Mouse (Mus musculus) urinary bladder, postnatal 36 days (tissue): ENCODE data around the gene Colgalt2.
A peak's percentile ranks its signal among the peaks of the same experiment; 100 is the strongest.
"Not testable (repeated sequence)": the region's sequence is repeated elsewhere in the genome, so short reads cannot be mapped to it uniquely, and the experiment has no call there.

Experiments
- DNase-seq, 2 experiments: peaks; one replicate each; pipeline ENCODE4 v3.0.0; 2022; ENCODE audit warnings: low spot score in 2 of 2, mixed read lengths in 1 of 2

Colgalt2 gene

GRCm38 (mm10) chr1:152399790-152400555 is at the start of gene Colgalt2:
Gene Colgalt2, plus strand, starts transcription at chr1:152399830.
- peak; percentile 12 to 20 for DNase-seq

GRCm38 (mm10) chr1:152356721-152357120 is 42.9 kb upstream of the Colgalt2 start:
- DNase-seq, result no peak

- DNase-seq, result no peak
Observed at GRCm38 (mm10) chr1:152368311-152369088, 31.1 kb upstream of the Colgalt2 start.

- peak; percentile 33 to 41 for DNase-seq
Observed at GRCm38 (mm10) chr1:152369139-152369538, 30.5 kb upstream of the Colgalt2 start.

- no peak for DNase-seq
Observed at GRCm38 (mm10) chr1:152378311-152378710, 21.3 kb upstream of the Colgalt2 start.

GRCm38 (mm10) chr1:152384589-152384988 is 15.0 kb upstream of the Colgalt2 start:
- no peak for DNase-seq

GRCm38 (mm10) chr1:152385693-152386092 is 13.9 kb upstream of the Colgalt2 start:
- DNase-seq, result not testable (repeated sequence)

- DNase-seq, result peak; percentile 83 to 85
Observed at GRCm38 (mm10) chr1:152386188-152386835, 13.3 kb upstream of the Colgalt2 start, which contains the start of gene Tsen15. Gene Tsen15, minus strand, starts transcription at chr1:152386688.

GRCm38 (mm10) chr1:152389271-152389670 is 10.4 kb upstream of the Colgalt2 start:
- no peak for DNase-seq

GRCm38 (mm10) chr1:152394137-152394536 is 5.5 kb upstream of the Colgalt2 start:
- DNase-seq, result no peak

GRCm38 (mm10) chr1:152394956-152395515 is 4.6 kb upstream of the Colgalt2 start:
- DNase-seq, result no peak

GRCm38 (mm10) chr1:152398708-152399107 is 922 bp upstream of the Colgalt2 start:
- DNase-seq, result no peak

GRCm38 (mm10) chr1:152400556-152401540 is 1.2 kb downstream of the Colgalt2 start:
- DNase-seq, result no peak

- no peak for DNase-seq
Observed at GRCm38 (mm10) chr1:152407021-152407946, 7.7 kb downstream of the Colgalt2 start.

- no peak for DNase-seq
Observed at GRCm38 (mm10) chr1:152409356-152409755, 9.7 kb downstream of the Colgalt2 start.

- DNase-seq, result peak in 1 of 2 experiments; percentile 33
Observed at GRCm38 (mm10) chr1:152410657-152411056, 11.0 kb downstream of the Colgalt2 start.

- no peak for DNase-seq
Observed at GRCm38 (mm10) chr1:152413116-152413515, 13.5 kb downstream of the Colgalt2 start.

- DNase-seq, result no peak
Observed at GRCm38 (mm10) chr1:152413961-152414360, 14.3 kb downstream of the Colgalt2 start.

GRCm38 (mm10) chr1:152414451-152414850 is 14.8 kb downstream of the Colgalt2 start:
- no peak for DNase-seq
